Mouse (Mus musculus): ENCODE measurements around the gene Proser3. TPM values are rescaled to one million over a fixed set of nuclear protein-coding genes. Genes with fewer than 3 reads are reported as not detected.

The Proser3 gene
- total RNA-seq, 2 experiments from 2014 or later, result 4.0 to 4.1 TPM

- no peak for DNase-seq (ENCODE audit: low spot score in 2 of 2)
- Histone ChIP-seq H3K4me3 (no peak within 1 kb of the TSS), H3K27ac (no peak within 1 kb of the TSS)
- TF ChIP-seq CTCF (conservative IDR thresholded peaks at IDR 0.05), result no peak
Measured at GRCm38 (mm10) chr7:30564970-30565571, 13.0 kb upstream of the Proser3 start, which contains the start of gene Igflr1. TSS of gene Igflr1 (plus strand) at chr7:30565427.

GRCm38 (mm10) chr7:30563906-30564280 is 11.8 kb upstream of the Proser3 start:
- H3K4me3 ChIP-seq, result peak overlapping the region; percentile 93
- DNase-seq (ENCODE audit: low spot score in 2 of 2), result no peak
- TF ChIP-seq CTCF (conservative IDR thresholded peaks at IDR 0.05), result no peak
- peak overlapping the region; percentile 99 for H3K27ac ChIP-seq

GRCm38 (mm10) chr7:30563117-30563905 is 11.2 kb upstream of the Proser3 start, which contains the start of the genes U2af1l4, Gm49396 and Psenen:
TSS of gene U2af1l4 (plus strand) at chr7:30563301.
TSS of gene Gm49396 (plus strand) at chr7:30563344.
TSS of gene Psenen (minus strand) at chr7:30563627.
- no peak for TF ChIP-seq CTCF (conservative IDR thresholded peaks at IDR 0.05)

GRCm38 (mm10) chr7:30562526-30563116 is 10.5 kb upstream of the Proser3 start:
- TF ChIP-seq CTCF (conservative IDR thresholded peaks at IDR 0.05), result no peak
- peak overlapping the region; percentile 99 for H3K27ac ChIP-seq
- DNase-seq (ENCODE audit: low spot score in 2 of 2), result no peak
- peak overlapping the region; percentile 93 for H3K4me3 ChIP-seq

More at GRCm38 (mm10) chr7:30563117-30563905, 11.2 kb upstream of the Proser3 start, which contains the start of the genes U2af1l4, Gm49396 and Psenen:
- Histone ChIP-seq H3K27ac (peak within 1 kb of the TSS; percentile 99), H3K4me3 (peak within 1 kb of the TSS; percentile 93)
- DNase-seq (ENCODE audit: low spot score in 2 of 2), result peak; percentile 95 to 97

DNA sequence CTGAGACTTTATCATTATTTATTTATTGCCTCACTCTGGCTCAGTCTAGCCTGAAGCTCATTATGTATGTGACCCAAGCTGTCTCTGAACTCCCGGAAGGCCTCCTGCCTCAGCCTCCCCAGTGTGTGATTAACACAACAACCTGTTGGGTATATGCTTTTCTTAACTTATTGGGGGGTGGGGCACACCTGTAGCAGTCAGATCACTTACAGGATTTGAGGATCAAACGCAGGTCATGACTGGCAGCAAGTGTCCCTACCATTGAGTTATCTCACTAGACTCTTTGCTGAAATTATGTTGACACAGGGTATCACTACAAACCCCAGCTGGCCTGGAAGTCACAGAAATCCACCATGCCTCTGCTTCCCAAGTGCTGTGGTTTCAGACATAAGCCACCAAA is 8.2 kb upstream of the Proser3 start:
- DNase-seq (ENCODE audit: low spot score in 2 of 2), result no peak
- H3K27ac ChIP-seq, result peak overlapping the region; percentile 81
- TF ChIP-seq CTCF (conservative IDR thresholded peaks at IDR 0.05), result no peak
- peak overlapping the region; percentile 32; the same call in 1 of the 2 replicates for H3K4me3 ChIP-seq

DNA sequence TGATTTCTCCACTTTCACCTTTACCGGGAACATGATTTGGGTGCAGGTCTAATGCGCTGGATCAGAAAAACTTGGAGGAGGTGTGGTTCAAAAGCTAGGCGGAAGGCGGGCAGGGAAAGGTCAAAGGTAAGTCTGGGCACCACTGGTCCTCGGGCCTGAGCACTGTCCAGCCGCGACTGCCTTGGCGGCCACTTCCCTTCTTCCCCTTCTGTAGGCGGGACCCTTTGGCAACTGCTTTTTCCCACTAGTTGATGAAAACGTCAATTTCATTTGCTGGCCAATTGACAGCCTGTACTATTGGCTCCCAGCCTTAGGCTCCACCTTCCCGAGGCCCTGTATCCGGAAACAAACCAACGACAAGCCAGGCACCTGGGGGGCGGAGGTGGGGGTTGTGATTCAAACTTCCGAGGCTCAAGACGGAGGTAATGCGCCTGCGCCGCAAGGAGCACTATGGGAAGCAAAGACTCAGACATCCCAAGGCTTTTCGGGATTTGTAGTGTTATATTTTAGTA is 7.4 kb upstream of the Proser3 start, which contains the start of gene Lin37:
TSS of gene Lin37 (minus strand) at position 396 of the 512 bp plus-strand sequence.
- TF ChIP-seq CTCF (conservative IDR thresholded peaks at IDR 0.05), result 0 out of 2 replicates have a peak, but pooled peaks have one; percentile 21
- DNase-seq (ENCODE audit: low spot score in 2 of 2), result peak; percentile 97 to 100

GRCm38 (mm10) chr7:30558656-30559442 is 6.8 kb upstream of the Proser3 start:
- H3K4me3 ChIP-seq, result peak overlapping the region; percentile 79
- H3K27ac ChIP-seq, result peak overlapping the region; percentile 92
- TF ChIP-seq CTCF (conservative IDR thresholded peaks at IDR 0.05), result no peak
- DNase-seq (ENCODE audit: low spot score in 2 of 2), result no peak

More for the DNA sequence above, 7.4 kb upstream of the Proser3 start, which contains the start of gene Lin37:
- Histone ChIP-seq H3K27ac (peak within 1 kb of the TSS; percentile 92), H3K4me3 (peak within 1 kb of the TSS; percentile 79)

DNA sequence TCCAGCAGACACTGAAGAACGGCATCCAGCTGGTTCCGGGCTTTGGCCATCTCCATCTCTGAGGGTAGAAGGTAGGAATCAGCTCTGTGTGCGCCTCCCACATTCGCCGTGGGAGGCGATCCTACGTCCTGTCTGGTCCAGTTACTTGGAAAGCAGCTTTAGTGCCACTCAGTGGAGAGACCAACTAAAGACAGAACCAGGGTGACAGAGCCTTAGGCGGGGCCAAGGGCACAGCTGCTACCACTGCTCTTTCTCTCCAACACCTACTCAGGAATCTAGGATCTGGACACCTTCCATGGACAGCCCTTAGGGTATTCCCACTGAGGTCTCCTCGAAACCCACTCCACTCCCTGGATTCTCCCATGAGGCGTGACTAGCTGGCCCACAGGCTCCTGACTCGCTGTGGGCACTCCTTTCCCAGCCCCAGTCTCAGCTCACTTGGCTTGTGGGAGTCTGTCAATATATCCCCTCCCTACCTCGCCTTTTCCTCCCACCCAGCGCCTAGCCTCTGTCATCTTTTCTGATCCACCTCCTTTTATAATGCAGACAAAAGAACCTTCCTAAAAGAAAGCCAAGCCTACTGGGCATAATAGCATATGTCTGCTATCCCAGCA is 5.9 kb upstream of the Proser3 start:
- H3K4me3 ChIP-seq, result peak overlapping the region; percentile 79
- no peak for TF ChIP-seq CTCF (conservative IDR thresholded peaks at IDR 0.05)
- H3K27ac ChIP-seq, result peak overlapping the region; percentile 92
- DNase-seq (ENCODE audit: low spot score in 2 of 2), result no peak

DNA sequence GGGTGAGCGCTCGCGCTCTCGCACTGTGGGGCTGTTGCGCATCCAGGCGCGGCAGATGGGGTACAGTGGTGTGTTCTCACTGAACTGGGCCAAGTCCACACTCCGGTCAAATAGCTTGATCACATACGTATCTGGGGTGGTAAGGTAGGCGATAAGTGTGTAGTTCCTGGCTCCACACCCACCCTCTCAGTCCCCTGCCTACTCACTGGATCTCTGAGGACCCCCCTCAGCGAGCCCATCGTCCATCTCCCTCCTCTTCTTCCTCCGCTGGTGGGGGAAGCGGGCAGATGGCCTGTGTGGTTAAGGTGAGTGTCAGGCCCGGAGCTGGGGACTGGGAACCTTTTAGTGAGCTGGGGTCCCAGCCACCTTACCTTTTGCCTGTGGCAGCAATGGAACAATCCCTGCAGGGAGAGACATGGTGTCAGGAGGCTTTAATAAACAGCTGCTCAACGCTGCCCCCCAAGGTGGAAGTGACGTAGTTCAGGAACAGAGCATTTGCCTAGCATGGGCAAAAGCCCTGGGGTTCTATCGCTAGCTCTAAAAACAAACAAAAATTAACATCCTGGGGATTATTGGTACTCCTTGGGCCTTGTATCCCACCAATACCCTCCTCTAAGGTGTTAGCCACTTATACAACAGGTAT is 4.9 kb upstream of the Proser3 start:
- Histone ChIP-seq H3K4me3 (no peak overlapping the region), H3K27ac (no peak overlapping the region; the same call in 1 of the 2 replicates)
- DNase-seq (ENCODE audit: low spot score in 2 of 2), result no peak
- peak; percentile 57 for TF ChIP-seq CTCF (conservative IDR thresholded peaks at IDR 0.05)

- Histone ChIP-seq H3K4me3 (no peak overlapping the region), H3K27ac (peak overlapping the region; percentile 97; the same call in 1 of the 2 replicates)
- no peak for DNase-seq (ENCODE audit: low spot score in 2 of 2)
- no peak for TF ChIP-seq CTCF (conservative IDR thresholded peaks at IDR 0.05)
Measured at GRCm38 (mm10) chr7:30553810-30554584, 1.9 kb upstream of the Proser3 start.

All from layer of hippocampus, adult 2 months (tissue).